Mouse (Mus musculus): ENCODE data around the gene Ceacam3. TPM values are rescaled to one million over a fixed set of nuclear protein-coding genes. Genes with fewer than 3 reads are reported as not detected.
"Not testable (repeated sequence)": the region's sequence is repeated elsewhere in the genome, so short reads cannot be mapped to it uniquely, and the experiment has no call there.

The Ceacam3 gene
- total RNA-seq (2022) = not detected

GRCm38 (mm10) chr7:17149931-17150330 is at the start of gene Ceacam3:
Gene Ceacam3 (plus strand): TSS chr7:17150282.
- no peak for DNase-seq (ENCODE audit: low spot score)

DNA sequence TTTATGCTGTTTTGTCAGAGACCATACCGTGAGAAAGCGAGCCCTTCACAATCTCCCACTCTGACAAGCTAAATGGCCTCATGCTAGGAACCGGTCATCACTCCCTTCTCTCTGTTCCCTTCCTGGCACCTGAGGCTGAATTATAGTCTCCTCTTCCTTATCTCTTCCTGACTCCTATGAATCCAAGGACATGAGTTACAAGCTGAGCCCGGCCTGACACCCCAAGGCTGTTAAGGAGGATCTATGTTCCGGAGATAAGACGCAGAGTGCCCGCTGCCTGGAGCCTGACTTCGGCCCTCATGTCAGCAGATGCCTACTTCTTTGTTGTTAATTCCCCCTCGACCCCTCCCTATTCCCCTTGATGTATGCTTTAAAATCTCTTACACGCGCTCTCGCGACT is 48.5 kb upstream of the Ceacam3 start:
- not testable (repeated sequence) for DNase-seq (ENCODE audit: low spot score)

GRCm38 (mm10) chr7:17135307-17135706 is 14.8 kb upstream of the Ceacam3 start:
- no peak for DNase-seq (ENCODE audit: low spot score)

DNA sequence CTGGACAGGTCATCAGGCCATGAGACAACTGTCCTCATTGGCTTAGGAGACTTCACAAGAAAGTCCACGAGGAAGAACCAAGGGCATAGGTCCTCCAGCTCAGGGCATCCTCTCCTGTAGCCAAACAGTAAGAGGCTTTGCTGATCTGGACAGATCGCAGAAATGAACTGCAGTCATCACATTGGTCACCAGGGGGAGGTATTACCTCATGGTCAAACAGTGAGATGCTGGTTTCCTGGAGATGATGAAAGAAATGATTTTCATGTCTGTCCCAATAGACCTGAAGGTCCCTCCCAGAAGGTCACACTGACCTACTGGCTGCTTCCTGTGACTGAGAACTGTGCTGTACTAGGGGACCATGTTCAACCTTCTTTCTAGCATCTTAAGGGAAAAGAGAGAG is 5.6 kb downstream of the Ceacam3 start:
- DNase-seq (ENCODE audit: low spot score) = peak; percentile 43

DNA sequence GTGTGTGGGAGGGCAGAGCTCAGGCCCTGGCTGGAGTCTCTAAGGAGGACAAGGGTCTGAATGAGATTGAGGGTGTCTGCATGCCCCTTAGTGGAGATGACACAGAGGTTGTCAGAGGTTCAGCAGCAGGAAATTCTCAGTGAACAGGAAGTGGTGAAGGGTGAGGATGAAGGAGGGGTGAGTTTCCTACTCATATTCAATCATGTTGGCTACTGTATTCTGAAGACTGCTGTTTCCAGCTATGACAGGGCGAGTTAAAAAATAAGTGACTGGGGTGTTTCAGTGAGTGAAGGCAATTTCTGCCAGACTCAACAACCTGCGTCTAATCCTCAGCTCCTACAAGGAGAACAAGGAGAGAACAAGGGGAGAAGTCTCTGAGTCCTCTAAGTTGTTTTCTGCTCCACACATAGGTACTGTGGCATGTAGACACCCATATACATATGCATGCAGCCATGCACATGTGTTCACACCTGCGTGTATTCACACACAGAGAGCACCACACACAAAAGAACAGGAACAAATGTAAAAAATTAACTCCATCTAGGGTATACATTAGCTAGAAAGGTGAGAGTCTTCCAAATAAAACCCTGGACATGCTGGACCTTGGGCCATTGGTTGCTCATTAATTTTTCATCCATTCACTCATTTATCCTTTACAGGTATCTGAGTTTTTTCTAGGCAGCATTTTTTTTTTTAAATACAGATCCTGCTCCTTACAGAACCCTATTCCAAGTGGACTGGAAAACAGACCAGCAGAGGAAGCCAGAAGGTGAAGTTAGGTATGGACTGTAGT is 7.0 kb downstream of the Ceacam3 start:
- no peak for DNase-seq (ENCODE audit: low spot score)

GRCm38 (mm10) chr7:17159011-17159410 is 8.9 kb downstream of the Ceacam3 start:
- peak; percentile 8 for DNase-seq (ENCODE audit: low spot score)

DNA sequence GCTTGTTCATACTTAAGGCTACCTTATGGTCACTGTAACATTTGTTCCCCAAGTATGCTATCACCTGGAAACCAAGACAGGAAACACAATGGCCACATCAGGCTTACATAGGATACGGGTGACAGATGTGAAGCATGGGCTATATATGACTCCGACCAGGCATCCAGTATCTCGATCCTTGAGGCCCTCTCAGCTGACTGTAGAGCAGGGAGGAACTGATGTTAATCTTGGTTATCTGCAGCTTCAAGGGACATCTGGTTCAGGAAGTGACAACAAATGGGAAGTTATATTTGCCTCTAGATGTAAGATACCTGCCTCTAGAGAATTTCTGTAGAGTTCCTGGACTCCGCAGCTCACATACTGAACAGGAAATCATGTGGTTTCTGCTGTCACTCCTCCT is 21.7 kb downstream of the Ceacam3 start:
- DNase-seq (ENCODE audit: low spot score) = no peak

- no peak for DNase-seq (ENCODE audit: low spot score)
Measured at GRCm38 (mm10) chr7:17203177-17203576, 53.1 kb downstream of the Ceacam3 start, which contains the start of gene Psg29. Gene Psg29 (plus strand): TSS chr7:17203477.

- no peak for DNase-seq (ENCODE audit: low spot score)
Measured at GRCm38 (mm10) chr7:17205530-17206184, 55.6 kb downstream of the Ceacam3 start.

Other genes starting within 250 kb of the Ceacam3 start
- 1 to 10 TPM; 1.9 to 3.5 (median 3.1) TPM for gene Ptgir, start 243.8 kb upstream of the Ceacam3 start, total RNA-seq (2022)
- 100 to 1,000 TPM; 153 to 208 (median 191) TPM for gene Calm3, start 226.2 kb upstream of the Ceacam3 start, total RNA-seq (2022)
- 1 to 10 TPM; 3.5 to 4.9 (median 4.3) TPM for gene Pnmal2, start 205.6 kb upstream of the Ceacam3 start, total RNA-seq (2022)
- gene Pnmal1, start 190.6 kb upstream of the Ceacam3 start, total RNA-seq (2022) = not detected
- gene Gm42372, start 167.2 kb upstream of the Ceacam3 start, total RNA-seq (2022) = not detected
- 1 to 10 TPM; 3.2 to 5.1 (median 4.5) TPM for gene Ccdc8, start 157.6 kb upstream of the Ceacam3 start, total RNA-seq (2022)
- gene Ppp5c, start 122.4 kb upstream of the Ceacam3 start, total RNA-seq (2022) = 100 to 1,000 TPM in 2 of 4 experiments, 10 to 100 TPM in 2; 95.4 to 106 (median 99.0) TPM
- 1 to 10 TPM in 2 of 4 experiments, under 1 TPM in 2; 0.80 to 3.1 (median 1.6) TPM for gene Hif3a, start 87.9 kb upstream of the Ceacam3 start, total RNA-seq (2022)
- gene Psg16, start 76.2 kb upstream of the Ceacam3 start, total RNA-seq (2022) = under 1 TPM in 3 of 4 experiments, not detected in 1; 0.09 to 0.22 (median 0.14) TPM
- gene Psg29, start 53.2 kb downstream of the Ceacam3 start, total RNA-seq (2022) = not detected